Mouse (Mus musculus): ENCODE results near the gene Prdx5. TPM values are rescaled to one million over a fixed set of nuclear protein-coding genes. Genes with fewer than 3 reads are reported as not detected.
A peak's percentile ranks its signal among the peaks of the same experiment; 100 is the strongest.
"Not testable (repeated sequence)": the region's sequence is repeated elsewhere in the genome, so short reads cannot be mapped to it uniquely, and the experiment has no call there.

The Prdx5 gene
- polyA plus RNA-seq, 1 experiment from 2014 or later: 153 TPM

GRCm38 (mm10) chr19:6915276-6915675, 5.4 kb upstream of the Prdx5 start:
- ATAC-seq (ENCODE audit: insufficient read depth) (no peak), DNase-seq (no peak)
- no peak overlapping the region for H3K4me2 ChIP-seq
- H3K9ac ChIP-seq: no peak overlapping the region
- no peaks in the 10 kb centered on the region for H3K4me1 ChIP-seq (ENCODE audit: insufficient read depth)
- 63% methylated on average over 4 of the region's 4 CpGs for WGBS
- H3K27ac ChIP-seq (ENCODE audit: low read depth): no peak overlapping the region
- H3K27me3 ChIP-seq (ENCODE audit: insufficient read depth, low read length): no peaks in the 10 kb centered on the region
- no peaks in the 10 kb centered on the region for H3K9me3 ChIP-seq (ENCODE audit: low read depth, low read length)
- H3K4me3 ChIP-seq (ENCODE audit: low read depth, low read length): no peak overlapping the region
- peaks cover 29% of the 10 kb centered on the region for H3K36me3 ChIP-seq (ENCODE audit: insufficient read depth)
- no peak for TF ChIP-seq CTCF (IDR thresholded peaks at IDR 0.05; ENCODE audit: low read depth)

- Histone ChIP-seq H3K27ac (ENCODE audit: low read depth) (no peak overlapping the region), H3K4me1 (ENCODE audit: insufficient read depth) (no peaks in the 10 kb centered on the region), H3K9ac (no peak overlapping the region), H3K4me3 (ENCODE audit: low read depth, low read length) (no peak overlapping the region), H3K4me2 (no peak overlapping the region), H3K27me3 (ENCODE audit: insufficient read depth, low read length) (no peaks in the 10 kb centered on the region), H3K36me3 (ENCODE audit: insufficient read depth) (peaks cover 29% of the 10 kb centered on the region), H3K9me3 (ENCODE audit: low read depth, low read length) (no peaks in the 10 kb centered on the region)
- DNase-seq (no peak), ATAC-seq (ENCODE audit: insufficient read depth) (no peak)
- no peak for TF ChIP-seq CTCF (IDR thresholded peaks at IDR 0.05; ENCODE audit: low read depth)
- 89% methylated on average over 9 of the region's 9 CpGs for WGBS
These were observed 4.6 kb upstream of the Prdx5 start for GRCm38 (mm10) chr19:6914540-6914939.

GRCm38 (mm10) chr19:6913991-6914390, 4.1 kb upstream of the Prdx5 start:
- H3K27ac ChIP-seq (ENCODE audit: low read depth): no peak overlapping the region
- H3K9me3 ChIP-seq (ENCODE audit: low read depth, low read length): no peaks in the 10 kb centered on the region
- TF ChIP-seq CTCF (IDR thresholded peaks at IDR 0.05; ENCODE audit: low read depth): no peak
- no peak overlapping the region for H3K4me2 ChIP-seq
- no peak overlapping the region for H3K4me3 ChIP-seq (ENCODE audit: low read depth, low read length)
- DNase-seq (no peak), ATAC-seq (ENCODE audit: insufficient read depth) (no peak)
- no peaks in the 10 kb centered on the region for H3K27me3 ChIP-seq (ENCODE audit: insufficient read depth, low read length)
- WGBS: 75% methylated on average over 11 of the region's 11 CpGs
- H3K9ac ChIP-seq: no peak overlapping the region
- H3K4me1 ChIP-seq (ENCODE audit: insufficient read depth): no peaks in the 10 kb centered on the region
- peaks cover 29% of the 10 kb centered on the region for H3K36me3 ChIP-seq (ENCODE audit: insufficient read depth)

- no peak for TF ChIP-seq CTCF (IDR thresholded peaks at IDR 0.05; ENCODE audit: low read depth)
- H3K27ac ChIP-seq (ENCODE audit: low read depth): no peak overlapping the region
These were observed 3.1 kb upstream of the Prdx5 start for GRCm38 (mm10) chr19:6913036-6913435.

GRCm38 (mm10) chr19:6912205-6912970, 2.5 kb upstream of the Prdx5 start:
- Histone ChIP-seq H3K9ac (no peak overlapping the region), H3K27me3 (ENCODE audit: insufficient read depth, low read length) (no peaks in the 10 kb centered on the region), H3K27ac (ENCODE audit: low read depth) (no peak overlapping the region), H3K4me2 (no peak overlapping the region), H3K36me3 (ENCODE audit: insufficient read depth) (peaks cover 27% of the 10 kb centered on the region), H3K4me3 (ENCODE audit: low read depth, low read length) (0 out of 2 replicates have a peak overlapping the region, but pooled peaks have one; percentile 3), H3K4me1 (ENCODE audit: insufficient read depth) (no peaks in the 10 kb centered on the region), H3K9me3 (ENCODE audit: low read depth, low read length) (no peaks in the 10 kb centered on the region)
- no peak for ATAC-seq (ENCODE audit: insufficient read depth)
- no peak for DNase-seq
- WGBS: 89% methylated on average over 15 of the region's 15 CpGs
- TF ChIP-seq CTCF (IDR thresholded peaks at IDR 0.05; ENCODE audit: low read depth): no peak

More at GRCm38 (mm10) chr19:6913036-6913435, 3.1 kb upstream of the Prdx5 start:
- WGBS: 73% methylated on average over 6 of the region's 6 CpGs
- H3K4me2 ChIP-seq: no peak overlapping the region
- no peak for DNase-seq
- no peaks in the 10 kb centered on the region for H3K9me3 ChIP-seq (ENCODE audit: low read depth, low read length)
- H3K9ac ChIP-seq: no peak overlapping the region
- H3K27me3 ChIP-seq (ENCODE audit: insufficient read depth, low read length): no peaks in the 10 kb centered on the region
- no peak for ATAC-seq (ENCODE audit: insufficient read depth)
- H3K36me3 ChIP-seq (ENCODE audit: insufficient read depth): peaks cover 27% of the 10 kb centered on the region
- H3K4me3 ChIP-seq (ENCODE audit: low read depth, low read length): no peak overlapping the region
- H3K4me1 ChIP-seq (ENCODE audit: insufficient read depth): no peaks in the 10 kb centered on the region

GRCm38 (mm10) chr19:6911101-6912074, 1.5 kb upstream of the Prdx5 start:
- Histone ChIP-seq H3K4me1 (ENCODE audit: insufficient read depth) (no peaks in the 10 kb centered on the region), H3K27me3 (ENCODE audit: insufficient read depth, low read length) (no peaks in the 10 kb centered on the region), H3K4me3 (ENCODE audit: low read depth, low read length) (peak overlapping the region; percentile 70), H3K4me2 (peak overlapping the region; percentile 86), H3K9me3 (ENCODE audit: low read depth, low read length) (no peaks in the 10 kb centered on the region), H3K27ac (ENCODE audit: low read depth) (no peak overlapping the region), H3K36me3 (ENCODE audit: insufficient read depth) (peaks cover 37% of the 10 kb centered on the region), H3K9ac (peak overlapping the region; percentile 36; the same call in 1 of the 2 replicates)
- TF ChIP-seq CTCF (IDR thresholded peaks at IDR 0.05; ENCODE audit: low read depth): no peak
- DNase-seq (no peak), ATAC-seq (ENCODE audit: insufficient read depth) (no peak)
- WGBS: 81% methylated on average over 19 of the region's 19 CpGs

GRCm38 (mm10) chr19:6910306-6910705, 400 bp upstream of the Prdx5 start:
- peak overlapping the region; percentile 70 for H3K4me3 ChIP-seq (ENCODE audit: low read depth, low read length)
- H3K27me3 ChIP-seq (ENCODE audit: insufficient read depth, low read length); H3K4me1 ChIP-seq (ENCODE audit: insufficient read depth); H3K9me3 ChIP-seq (ENCODE audit: low read depth, low read length): not testable (repeated sequence)
- H3K4me2 ChIP-seq: peak overlapping the region; percentile 86
- DNase-seq: peak; percentile 83
- peak; percentile 40 for ATAC-seq (ENCODE audit: insufficient read depth)
- peak overlapping the region; percentile 99 for H3K27ac ChIP-seq (ENCODE audit: low read depth)
- under 1% methylated on average over 30 of the region's 30 CpGs for WGBS
- H3K9ac ChIP-seq: peak overlapping the region; percentile 65
- peaks cover 47% of the 10 kb centered on the region for H3K36me3 ChIP-seq (ENCODE audit: insufficient read depth)

Data from lung, embryonic 14.5 days (tissue).